Mouse (Mus musculus) layer of hippocampus, adult 11-12 months (tissue): ENCODE measurements around the gene Sept9.
"Not testable (repeated sequence)": the region's sequence is repeated elsewhere in the genome, so short reads cannot be mapped to it uniquely, and the experiment has no call there.

ENCODE experiments used
- DNase-seq: peaks from one replicate; pipeline ENCODE4 v3.0.0; 2022; ENCODE audit warnings: low spot score

Gene Sept9

DNA sequence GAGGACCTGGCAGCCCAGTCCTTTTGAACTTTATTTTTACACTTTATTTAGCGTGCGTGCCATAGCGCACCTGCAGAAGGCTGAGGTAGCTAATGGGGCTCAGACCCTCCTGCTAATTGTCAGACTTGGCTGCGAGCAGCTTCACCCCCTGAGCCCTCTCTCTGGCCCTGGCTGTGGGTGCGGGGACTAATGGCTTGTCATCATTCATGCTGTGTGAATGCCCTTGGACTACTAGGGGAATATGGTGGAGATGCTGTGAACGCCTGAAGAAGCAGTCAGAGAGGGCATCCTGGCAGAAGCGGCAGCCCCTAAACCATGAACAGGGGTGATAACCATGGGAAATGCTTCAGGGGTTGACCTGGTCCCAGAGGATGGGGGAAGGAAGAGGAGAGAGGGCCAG, 114.0 kb downstream of the Sept9 start:
- DNase-seq = no peak

DNA sequence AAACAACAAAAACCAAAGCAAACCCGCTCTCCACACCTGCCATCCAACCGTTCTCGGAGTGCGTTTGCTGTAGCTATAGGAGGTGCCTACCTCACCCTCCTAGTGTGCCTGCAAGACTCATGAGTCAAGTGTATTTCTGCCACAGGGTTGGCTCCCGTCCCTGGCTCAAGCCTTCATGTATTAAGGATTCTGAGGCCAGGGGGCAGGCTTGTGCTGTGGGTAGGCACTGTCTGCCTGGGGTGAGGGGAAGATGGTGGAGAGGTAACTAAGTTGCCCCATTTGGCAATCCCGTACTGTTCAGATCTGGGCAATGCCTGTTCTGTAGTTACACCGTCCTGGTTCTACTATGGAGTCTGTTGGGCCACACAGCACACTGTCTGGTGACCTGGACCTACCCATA, 114.6 kb downstream of the Sept9 start:
- DNase-seq = no peak

DNA sequence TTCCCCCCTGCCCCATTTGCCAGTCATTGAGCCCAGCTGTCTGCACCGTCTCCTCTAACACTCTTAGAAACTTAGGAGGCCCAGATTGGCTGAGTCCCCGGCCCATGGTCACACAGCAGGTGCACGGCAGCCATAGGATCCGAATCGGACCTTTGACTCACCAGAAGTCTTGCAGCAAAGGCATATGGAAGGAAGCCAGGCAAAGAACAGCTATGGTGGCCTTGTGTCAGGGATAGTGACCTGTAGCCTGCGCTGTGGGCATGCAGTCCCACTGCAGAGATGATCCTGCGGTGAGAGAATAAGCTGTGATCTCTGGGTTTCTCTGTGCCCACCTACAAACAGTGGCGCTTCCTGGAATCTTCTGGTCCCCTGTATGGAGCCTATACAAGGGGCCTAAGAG, 115.1 kb downstream of the Sept9 start:
- no peak for DNase-seq

DNA sequence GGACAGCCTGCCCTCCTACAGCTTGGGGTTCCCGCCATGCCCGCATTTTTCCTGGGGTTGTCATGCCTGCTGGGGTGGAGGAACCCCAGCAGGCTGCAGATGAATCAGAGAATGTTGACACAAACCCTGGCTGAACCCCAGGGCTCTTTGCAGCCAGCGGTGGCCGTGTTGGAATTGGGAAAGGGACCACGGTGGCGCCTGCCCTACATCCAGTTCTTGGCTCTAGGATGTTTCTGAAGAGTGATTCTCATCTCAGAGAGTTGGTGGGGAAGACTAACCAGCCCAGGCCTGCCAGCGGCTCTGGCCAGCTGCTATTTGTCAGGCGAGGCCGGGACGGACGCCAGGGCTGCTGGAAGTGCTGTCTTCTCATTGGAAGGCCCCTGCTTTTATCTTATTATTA, 115.8 kb downstream of the Sept9 start:
- DNase-seq = no peak

GRCm38 (mm10) chr11:117316441-117317331, 117.2 kb downstream of the Sept9 start:
- no peak for DNase-seq

- DNase-seq = no peak
These were observed 118.1 kb downstream of the Sept9 start for GRCm38 (mm10) chr11:117317429-117318101.

DNA sequence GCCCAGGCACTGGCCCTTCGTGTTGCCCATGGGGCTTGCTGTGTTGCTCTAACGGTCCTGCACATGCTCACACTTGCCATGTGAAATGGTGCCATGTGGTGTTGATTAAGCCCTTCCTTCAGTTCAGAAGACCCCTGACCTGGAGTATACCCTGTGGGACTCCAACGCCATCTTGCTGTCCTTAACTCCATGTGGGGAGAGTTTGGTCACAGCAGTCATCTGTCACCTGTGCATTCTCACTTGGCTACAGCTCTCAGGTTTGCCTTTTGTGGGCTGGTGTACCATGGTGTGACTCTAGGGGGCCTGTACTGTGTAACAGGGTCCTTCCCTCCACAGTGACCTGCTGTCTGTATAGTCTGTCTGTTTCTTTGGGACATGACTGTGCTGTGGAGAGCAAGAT, 118.7 kb downstream of the Sept9 start:
- DNase-seq = no peak

GRCm38 (mm10) chr11:117318731-117319542, 119.5 kb downstream of the Sept9 start:
- no peak for DNase-seq

GRCm38 (mm10) chr11:117319543-117320335, 120.3 kb downstream of the Sept9 start:
- DNase-seq = no peak

DNA sequence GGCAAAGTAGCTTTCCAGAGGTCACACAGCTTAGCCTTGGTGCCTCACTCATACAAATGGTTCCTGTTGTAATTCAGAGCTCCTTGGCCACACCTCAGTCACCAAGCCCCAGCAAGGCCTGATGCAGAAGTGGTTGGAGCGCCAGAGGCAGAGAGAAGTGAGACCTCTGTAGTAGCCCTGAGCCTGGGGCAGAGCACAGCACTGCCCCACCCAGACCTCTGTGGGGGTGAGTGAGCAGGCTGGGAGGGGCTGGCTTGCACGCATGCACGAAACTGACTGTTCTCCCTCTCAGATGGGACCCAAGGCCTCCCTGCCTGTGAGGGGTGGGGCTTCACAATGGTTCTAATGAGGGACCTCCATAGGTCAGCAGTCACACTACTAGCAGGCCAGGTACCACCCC, 121.0 kb downstream of the Sept9 start:
- DNase-seq = no peak

DNA sequence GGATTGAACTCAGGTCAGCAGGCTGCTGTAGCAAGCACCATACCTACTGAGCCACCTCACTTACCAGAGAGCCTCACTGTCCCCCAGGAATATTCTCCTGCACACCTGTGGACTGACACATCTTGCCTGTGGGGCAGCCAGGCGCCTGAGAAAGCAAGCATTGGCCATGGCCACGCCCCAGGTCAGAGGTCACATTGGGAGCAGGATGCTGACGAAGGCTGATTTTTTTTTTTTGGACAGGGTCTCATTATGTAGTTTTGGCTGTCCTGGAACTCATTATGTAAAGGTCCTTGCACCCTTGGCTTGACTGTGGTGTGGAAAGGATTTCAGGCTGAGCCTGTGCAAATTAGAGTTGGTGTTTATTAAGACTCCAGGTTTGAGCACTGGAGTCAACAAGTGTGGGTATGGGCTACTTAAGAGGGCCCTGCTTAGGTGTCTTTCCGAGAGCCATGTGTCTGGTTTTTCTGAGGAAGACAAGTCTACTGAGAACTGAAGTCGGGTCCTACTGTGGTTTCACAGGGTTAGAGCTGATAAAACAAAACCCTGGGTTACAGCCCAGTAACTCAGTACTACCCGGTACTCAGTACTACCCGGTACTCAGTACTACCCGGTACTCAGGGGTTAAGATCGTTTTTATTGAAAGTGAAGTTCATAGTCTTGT, 122.0 kb downstream of the Sept9 start:
- DNase-seq = no peak

DNA sequence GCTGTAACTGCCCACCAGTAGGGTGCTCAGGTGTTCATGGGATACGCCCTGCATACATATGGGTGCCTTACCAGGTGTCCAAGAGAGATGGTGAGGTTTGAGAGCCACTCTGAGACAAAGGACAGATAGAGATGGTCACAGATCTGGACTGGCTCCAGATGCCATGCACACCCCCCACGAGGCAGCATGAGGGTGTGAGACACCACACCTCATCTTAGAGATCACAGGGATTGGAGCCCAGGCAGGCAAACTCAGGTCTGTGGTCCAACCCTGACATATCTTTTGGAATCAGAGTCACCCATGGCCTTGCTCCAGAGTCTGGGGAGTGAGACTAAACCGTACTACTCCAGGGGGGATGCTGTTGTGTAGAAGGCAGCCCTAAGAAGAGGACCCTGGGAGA, 122.8 kb downstream of the Sept9 start:
- DNase-seq = no peak

- DNase-seq = no peak
These were observed 123.5 kb downstream of the Sept9 start for GRCm38 (mm10) chr11:117322730-117323579.

- DNase-seq = no peak
These were observed 124.6 kb downstream of the Sept9 start for GRCm38 (mm10) chr11:117323976-117324574.

- not testable (repeated sequence) for DNase-seq
These were observed 125.3 kb downstream of the Sept9 start for GRCm38 (mm10) chr11:117324718-117325117.

DNA sequence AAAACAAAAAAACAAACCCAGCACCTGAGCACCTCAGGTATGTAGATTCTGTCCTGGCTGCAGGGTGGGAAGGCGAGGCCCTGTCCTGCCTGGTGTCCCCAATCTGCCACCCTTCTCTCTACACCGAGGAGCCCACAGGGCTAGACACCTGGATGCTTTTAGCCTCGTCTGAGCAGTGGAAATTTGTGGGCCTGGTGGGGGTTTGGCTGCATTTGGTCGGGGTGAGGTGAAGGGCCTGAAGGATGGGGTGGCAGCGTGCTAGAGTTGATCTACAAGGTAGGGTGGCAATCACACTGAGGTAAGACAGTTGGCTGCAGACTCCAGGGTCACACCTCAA, 125.6 kb downstream of the Sept9 start:
- DNase-seq = no peak

- DNase-seq = no peak
These were observed 126.1 kb downstream of the Sept9 start for GRCm38 (mm10) chr11:117325468-117326139.

DNA sequence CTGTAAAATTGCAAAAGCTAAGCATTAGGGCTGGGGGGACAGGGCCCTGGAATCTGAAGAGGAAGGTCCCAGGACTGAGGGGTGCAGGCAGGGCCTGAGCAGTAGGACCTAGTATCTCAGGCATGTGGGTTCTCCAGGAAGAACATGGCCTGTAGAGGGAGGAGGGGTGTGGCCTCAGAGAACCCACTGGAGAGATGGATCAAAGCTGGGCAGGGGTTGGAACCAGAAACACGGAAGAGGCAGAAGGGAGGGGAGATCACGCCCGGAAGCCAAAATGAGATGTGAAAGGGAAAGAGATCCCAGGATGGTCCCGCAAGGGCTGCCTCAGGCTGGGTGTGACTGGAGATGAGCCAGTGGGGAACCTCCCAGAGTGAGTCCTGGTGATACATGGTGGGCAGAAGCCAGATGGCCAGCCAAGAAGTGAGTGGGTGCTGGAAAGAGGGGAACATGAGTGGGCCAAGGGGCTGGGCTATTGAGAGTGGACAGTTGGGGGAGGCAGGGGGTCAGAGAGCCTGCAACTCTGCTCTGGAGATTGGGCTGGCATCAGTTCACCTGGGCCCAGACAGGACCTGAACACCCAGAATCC, 126.8 kb downstream of the Sept9 start:
- DNase-seq = no peak
